Mouse (Mus musculus): Measurements from ENCODE around the gene Filip1l. TPM values are rescaled to one million over a fixed set of nuclear protein-coding genes. Genes with fewer than 3 reads are reported as not detected.

Gene Filip1l
- polyA plus RNA-seq, 1 experiment from 2014 or later: 3.3 TPM

GRCm38 (mm10) chr16:57502761-57503160 is 149.9 kb downstream of the Filip1l start:
- no peak for ATAC-seq (ENCODE audit: low FRiP score)
- H3K36me3 ChIP-seq: no peaks in the 10 kb centered on the region
- H3K27ac ChIP-seq: no peak overlapping the region
- 0 out of 2 replicates have a peak, but pooled peaks cover 6% of the 10 kb centered on the region for H3K27me3 ChIP-seq
- H3K4me1 ChIP-seq (replicated peaks): no peaks in the 10 kb centered on the region
- H3K4me2 ChIP-seq: no peak overlapping the region
- no peaks in the 10 kb centered on the region for H3K9me3 ChIP-seq
- H3K9ac ChIP-seq: no peak overlapping the region
- H3K4me3 ChIP-seq: no peak overlapping the region
- WGBS: 75% methylated on average over 5 of the region's 5 CpGs

- H3K4me2 ChIP-seq: no peak overlapping the region
- H3K27ac ChIP-seq: no peak overlapping the region
- no peaks in the 10 kb centered on the region for H3K36me3 ChIP-seq
- no peak overlapping the region for H3K9ac ChIP-seq
- H3K9me3 ChIP-seq: no peaks in the 10 kb centered on the region
- WGBS: 94% methylated on average over 4 of the region's 4 CpGs
- no peak for ATAC-seq (ENCODE audit: low FRiP score)
- H3K4me1 ChIP-seq (replicated peaks): no peaks in the 10 kb centered on the region
- no peak overlapping the region for H3K4me3 ChIP-seq
- 0 out of 2 replicates have a peak, but pooled peaks cover 6% of the 10 kb centered on the region for H3K27me3 ChIP-seq
These were observed 151.8 kb downstream of the Filip1l start for GRCm38 (mm10) chr16:57504728-57505127.

- Histone ChIP-seq H3K4me3 (no peak overlapping the region), H3K4me1 (replicated peaks) (no peaks in the 10 kb centered on the region), H3K27me3 (0 out of 2 replicates have a peak, but pooled peaks cover 3% of the 10 kb centered on the region), H3K27ac (no peak overlapping the region), H3K36me3 (no peaks in the 10 kb centered on the region), H3K9me3 (no peaks in the 10 kb centered on the region), H3K4me2 (no peak overlapping the region), H3K9ac (no peak overlapping the region)
- no peak for ATAC-seq (ENCODE audit: low FRiP score)
- 85% methylated on average over 6 of the region's 6 CpGs for WGBS
These were observed 153.2 kb downstream of the Filip1l start for GRCm38 (mm10) chr16:57506133-57506532.

GRCm38 (mm10) chr16:57508351-57508750 is 155.5 kb downstream of the Filip1l start:
- ATAC-seq (ENCODE audit: low FRiP score): no peak
- H3K36me3 ChIP-seq: no peaks in the 10 kb centered on the region
- H3K4me2 ChIP-seq: no peak overlapping the region
- no peak overlapping the region for H3K9ac ChIP-seq
- 0 out of 2 replicates have a peak, but pooled peaks cover 3% of the 10 kb centered on the region for H3K27me3 ChIP-seq
- H3K4me3 ChIP-seq: no peak overlapping the region
- 100% methylated on average over 1 of the region's 1 CpGs for WGBS
- no peaks in the 10 kb centered on the region for H3K9me3 ChIP-seq
- H3K4me1 ChIP-seq (replicated peaks): no peaks in the 10 kb centered on the region
- H3K27ac ChIP-seq: no peak overlapping the region

GRCm38 (mm10) chr16:57509099-57509498 is 156.2 kb downstream of the Filip1l start:
- no peak overlapping the region for H3K4me3 ChIP-seq
- H3K27ac ChIP-seq: no peak overlapping the region
- H3K4me1 ChIP-seq (replicated peaks): no peaks in the 10 kb centered on the region
- H3K9me3 ChIP-seq: no peaks in the 10 kb centered on the region
- no peaks in the 10 kb centered on the region for H3K27me3 ChIP-seq
- no peak overlapping the region for H3K4me2 ChIP-seq
- no peaks in the 10 kb centered on the region for H3K36me3 ChIP-seq
- no peak overlapping the region for H3K9ac ChIP-seq
- WGBS: 88% methylated on average over 3 of the region's 3 CpGs
- no peak for ATAC-seq (ENCODE audit: low FRiP score)

GRCm38 (mm10) chr16:57513562-57513961 is 160.7 kb downstream of the Filip1l start:
- H3K9ac ChIP-seq: no peak overlapping the region

GRCm38 (mm10) chr16:57514371-57514770 is 161.5 kb downstream of the Filip1l start:
- Histone ChIP-seq H3K4me1 (replicated peaks) (no peaks in the 10 kb centered on the region), H3K4me3 (no peak overlapping the region), H3K4me2 (no peak overlapping the region), H3K36me3 (no peaks in the 10 kb centered on the region), H3K9ac (no peak overlapping the region), H3K9me3 (no peaks in the 10 kb centered on the region), H3K27me3 (no peaks in the 10 kb centered on the region), H3K27ac (no peak overlapping the region)
- WGBS: 54% methylated on average over 4 of the region's 4 CpGs
- ATAC-seq (ENCODE audit: low FRiP score): no peak

More at GRCm38 (mm10) chr16:57513562-57513961, 160.7 kb downstream of the Filip1l start:
- 90% methylated on average over 7 of the region's 7 CpGs for WGBS
- H3K4me1 ChIP-seq (replicated peaks): no peaks in the 10 kb centered on the region
- no peak for ATAC-seq (ENCODE audit: low FRiP score)
- H3K9me3 ChIP-seq: no peaks in the 10 kb centered on the region
- H3K27ac ChIP-seq: no peak overlapping the region
- no peaks in the 10 kb centered on the region for H3K27me3 ChIP-seq
- no peak overlapping the region for H3K4me2 ChIP-seq
- H3K4me3 ChIP-seq: no peak overlapping the region
- H3K36me3 ChIP-seq: no peaks in the 10 kb centered on the region

GRCm38 (mm10) chr16:57515636-57516035 is 162.7 kb downstream of the Filip1l start:
- Histone ChIP-seq H3K4me3 (no peak overlapping the region), H3K36me3 (no peaks in the 10 kb centered on the region), H3K27me3 (no peaks in the 10 kb centered on the region), H3K4me2 (no peak overlapping the region), H3K9me3 (no peaks in the 10 kb centered on the region), H3K4me1 (replicated peaks) (no peaks in the 10 kb centered on the region), H3K9ac (no peak overlapping the region), H3K27ac (no peak overlapping the region)
- no peak for ATAC-seq (ENCODE audit: low FRiP score)
- WGBS: 86% methylated on average over 10 of the region's 10 CpGs

- no peak for ATAC-seq (ENCODE audit: low FRiP score)
- H3K36me3 ChIP-seq: no peaks in the 10 kb centered on the region
These were observed 172.2 kb downstream of the Filip1l start for GRCm38 (mm10) chr16:57525046-57525445.

GRCm38 (mm10) chr16:57525476-57525875 is 172.6 kb downstream of the Filip1l start:
- 51% methylated on average over 4 of the region's 4 CpGs for WGBS
- no peak overlapping the region for H3K4me3 ChIP-seq
- H3K27me3 ChIP-seq: no peaks in the 10 kb centered on the region
- H3K9ac ChIP-seq: no peak overlapping the region
- no peaks in the 10 kb centered on the region for H3K9me3 ChIP-seq
- no peak overlapping the region for H3K27ac ChIP-seq
- H3K4me2 ChIP-seq: no peak overlapping the region
- no peak for ATAC-seq (ENCODE audit: low FRiP score)
- H3K4me1 ChIP-seq (replicated peaks): peaks cover 4% of the 10 kb centered on the region; the same call in 1 of the 2 replicates
- H3K36me3 ChIP-seq: no peaks in the 10 kb centered on the region

More at GRCm38 (mm10) chr16:57525046-57525445, 172.2 kb downstream of the Filip1l start:
- Histone ChIP-seq H3K9me3 (no peaks in the 10 kb centered on the region), H3K4me1 (replicated peaks) (peaks cover 4% of the 10 kb centered on the region; the same call in 1 of the 2 replicates), H3K4me2 (no peak overlapping the region), H3K9ac (no peak overlapping the region), H3K27me3 (no peaks in the 10 kb centered on the region), H3K4me3 (no peak overlapping the region), H3K27ac (no peak overlapping the region)
- WGBS: 83% methylated on average over 5 of the region's 5 CpGs

- no peak overlapping the region for H3K4me2 ChIP-seq
- ATAC-seq (ENCODE audit: low FRiP score): no peak
- no peaks in the 10 kb centered on the region for H3K9me3 ChIP-seq
- H3K4me3 ChIP-seq: no peak overlapping the region
- WGBS: 92% methylated on average over 7 of the region's 7 CpGs
- H3K27ac ChIP-seq: no peak overlapping the region
- no peaks in the 10 kb centered on the region for H3K36me3 ChIP-seq
- H3K9ac ChIP-seq: no peak overlapping the region
- peaks cover 4% of the 10 kb centered on the region for H3K4me1 ChIP-seq (replicated peaks)
- no peaks in the 10 kb centered on the region for H3K27me3 ChIP-seq
These were observed 174.0 kb downstream of the Filip1l start for GRCm38 (mm10) chr16:57526893-57527292.

GRCm38 (mm10) chr16:57528457-57528856 is 175.6 kb downstream of the Filip1l start:
- Histone ChIP-seq H3K27me3 (no peaks in the 10 kb centered on the region), H3K4me2 (no peak overlapping the region), H3K27ac (no peak overlapping the region), H3K4me1 (replicated peaks) (peaks cover 10% of the 10 kb centered on the region), H3K9ac (no peak overlapping the region), H3K4me3 (no peak overlapping the region), H3K9me3 (no peaks in the 10 kb centered on the region), H3K36me3 (no peaks in the 10 kb centered on the region)
- no peak for ATAC-seq (ENCODE audit: low FRiP score)
- WGBS: 73% methylated on average over 4 of the region's 4 CpGs

GRCm38 (mm10) chr16:57530547-57530946 is 177.7 kb downstream of the Filip1l start:
- Histone ChIP-seq H3K9ac (no peak overlapping the region), H3K27me3 (no peaks in the 10 kb centered on the region), H3K4me1 (replicated peaks) (peaks cover 8% of the 10 kb centered on the region), H3K4me2 (no peak overlapping the region), H3K27ac (no peak overlapping the region), H3K9me3 (no peaks in the 10 kb centered on the region), H3K36me3 (no peaks in the 10 kb centered on the region), H3K4me3 (no peak overlapping the region)
- no peak for ATAC-seq (ENCODE audit: low FRiP score)
- 82% methylated on average over 4 of the region's 4 CpGs for WGBS
